Mouse (Mus musculus): ENCODE measurements at regions not wholly inside any gene's neighbourhood (a gene's known extent, or its start where the extent isn't known, plus 50 kb on each side); places are given as distances from the start of the nearest gene placed in this dataset.

GRCm38 (mm10) chr5:75805011-75805410 is 173.2 kb downstream of the Kdr start:
- no peak for TF ChIP-seq CTCF (IDR thresholded peaks at IDR 0.05)
- ChIA-PET POLR2A (no interaction called here), CTCF (no interaction called here)
- ATAC-seq (no peak), DNase-seq (ENCODE audit: low read depth, low spot score) (no peak)
- in situ Hi-C loops (cut with MboI; ENCODE audit: low pct_unique_long_range_greater_than_20kb), result no loop called here
- H3K27me3 ChIP-seq, result peaks cover 11% of the 10 kb centered on the region

DNA sequence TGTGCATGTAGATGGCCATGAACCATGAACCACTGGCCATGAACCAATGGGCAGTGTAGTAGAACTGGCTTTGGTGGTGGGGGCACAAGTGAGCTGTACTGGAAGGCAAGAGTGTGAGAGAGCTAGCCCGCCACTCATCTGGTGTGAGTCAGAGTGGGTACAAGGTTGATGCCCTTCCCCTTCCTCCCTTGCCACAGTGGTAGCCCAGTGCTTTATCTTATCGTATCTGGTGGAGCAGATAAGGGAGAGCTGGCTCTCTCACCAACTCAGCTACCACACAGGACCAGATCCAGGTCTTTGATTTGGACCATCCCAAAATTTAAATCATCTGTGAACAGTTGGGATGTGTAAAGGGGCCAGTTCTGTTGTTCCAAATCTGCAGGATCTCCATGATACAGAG is 173.9 kb downstream of the Kdr start:
- POLR2A ChIA-PET, result no interaction called here
- DNase-seq (ENCODE audit: low read depth, low spot score), result no peak
- peaks cover 13% of the 10 kb centered on the region for H3K27me3 ChIP-seq
- TF ChIP-seq CTCF (IDR thresholded peaks at IDR 0.05), result no peak
- in situ Hi-C loops (cut with MboI; ENCODE audit: low pct_unique_long_range_greater_than_20kb), result no loop called here
- CTCF ChIA-PET, result no interaction called here
- no peak for ATAC-seq

DNA sequence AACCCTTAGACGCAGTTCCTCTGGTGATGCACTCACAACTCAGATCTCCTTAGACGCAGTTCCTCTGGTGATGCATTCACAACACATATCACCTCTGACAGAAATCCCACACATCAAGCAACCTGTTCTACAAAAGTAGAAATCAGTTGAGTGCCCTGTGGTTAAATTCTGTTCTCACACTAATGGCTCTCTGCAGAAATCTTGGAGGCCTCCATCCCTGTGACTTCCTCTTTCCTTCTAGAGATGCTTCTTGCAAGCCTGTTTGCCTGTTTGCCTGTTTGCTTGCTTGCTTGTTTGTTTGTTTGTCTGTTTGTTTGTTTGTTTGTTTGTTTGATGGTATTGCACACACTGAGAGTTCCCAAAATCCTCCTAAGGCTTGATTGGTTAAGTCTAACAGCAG is 175.2 kb downstream of the Kdr start:
- CTCF ChIA-PET, result no interaction called here
- TF ChIP-seq CTCF (IDR thresholded peaks at IDR 0.05), result no peak
- in situ Hi-C loops (cut with MboI; ENCODE audit: low pct_unique_long_range_greater_than_20kb), result no loop called here
- POLR2A ChIA-PET, result no interaction called here
- DNase-seq (ENCODE audit: low read depth, low spot score) (no peak), ATAC-seq (no peak)
- peaks cover 13% of the 10 kb centered on the region for H3K27me3 ChIP-seq

DNA sequence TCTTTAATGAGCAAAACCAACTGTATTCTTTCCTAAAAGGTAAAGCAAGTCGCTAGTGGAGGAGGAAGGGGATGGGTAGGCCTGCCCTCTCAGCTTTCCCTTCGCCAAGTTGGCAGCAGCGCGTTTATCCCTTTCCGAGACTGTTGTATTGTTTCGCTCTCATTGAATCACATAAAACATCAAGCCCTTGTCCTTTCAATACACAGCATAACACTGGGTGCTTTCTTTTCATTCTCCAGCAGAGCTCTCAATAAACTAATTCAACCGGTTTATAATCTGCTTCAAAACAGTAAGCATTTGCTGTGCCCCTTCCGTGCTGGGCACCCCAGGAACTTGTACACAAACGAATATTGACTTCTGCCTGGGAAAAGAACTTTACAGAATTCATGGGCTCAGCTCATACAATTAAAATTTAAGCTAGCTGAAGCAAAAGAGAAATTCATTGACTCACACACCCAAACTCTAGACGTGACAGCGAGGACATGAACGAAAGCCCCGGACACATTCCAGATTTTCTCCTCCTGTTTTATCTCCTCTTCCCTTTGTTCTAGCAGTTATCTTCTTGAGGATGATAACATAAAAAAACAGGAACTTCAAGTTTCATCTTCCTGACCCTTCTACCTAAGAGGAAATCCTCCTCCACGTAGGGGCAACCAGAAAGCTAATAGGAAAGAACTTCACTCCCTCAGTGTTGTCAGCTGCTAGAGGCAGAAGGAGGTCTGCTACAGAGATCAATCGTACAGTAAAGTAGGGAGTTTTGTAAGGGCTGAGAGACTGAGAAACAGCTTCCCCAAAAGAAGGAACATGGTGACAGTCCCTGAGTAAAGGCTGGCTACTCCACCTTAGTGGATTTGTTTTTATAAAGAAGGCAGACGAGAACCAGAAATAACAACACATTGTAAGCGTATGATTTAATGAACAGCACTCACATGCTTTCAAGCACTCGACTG is 177.9 kb downstream of the Kdr start:
- CTCF ChIA-PET, result no interaction called here
- in situ Hi-C loops (cut with MboI; ENCODE audit: low pct_unique_long_range_greater_than_20kb), result no loop called here

GRCm38 (mm10) chr5:75799627-75800026 is 178.6 kb downstream of the Kdr start:
- peaks cover 3% of the 10 kb centered on the region for H3K27me3 ChIP-seq
- CTCF ChIA-PET, result no interaction called here
- TF ChIP-seq CTCF (IDR thresholded peaks at IDR 0.05), result no peak
- POLR2A ChIA-PET, result no interaction called here
- in situ Hi-C loops (cut with MboI; ENCODE audit: low pct_unique_long_range_greater_than_20kb), result no loop called here
- ATAC-seq (no peak), DNase-seq (ENCODE audit: low read depth, low spot score) (no peak)

More for the DNA sequence above, 177.9 kb downstream of the Kdr start:
- no peak for DNase-seq (ENCODE audit: low read depth, low spot score)
- no peak for ATAC-seq
- POLR2A ChIA-PET, result no interaction called here
- peaks cover 3% of the 10 kb centered on the region for H3K27me3 ChIP-seq
- TF ChIP-seq CTCF (IDR thresholded peaks at IDR 0.05), result no peak

DNA sequence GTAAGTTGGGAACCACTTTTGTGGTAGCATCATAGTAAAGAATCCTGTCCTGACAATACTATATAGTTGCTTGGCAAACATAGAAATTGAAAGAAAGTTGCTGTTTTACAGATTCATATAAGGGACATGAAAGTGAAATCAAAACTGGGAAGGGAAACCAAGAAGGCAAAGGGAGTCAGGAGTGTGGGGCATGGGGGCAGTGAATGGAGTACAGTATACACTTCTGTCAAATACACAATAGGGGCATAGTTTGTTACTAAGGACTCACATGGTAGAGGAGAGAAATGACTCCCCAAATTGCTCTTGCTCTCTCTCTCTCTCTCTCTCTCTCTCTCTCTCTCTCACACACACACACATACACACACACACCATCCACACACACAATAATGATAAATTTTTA is 185.1 kb downstream of the Kdr start:
- POLR2A ChIA-PET, result no interaction called here
- TF ChIP-seq CTCF (IDR thresholded peaks at IDR 0.05), result no peak
- no peaks in the 10 kb centered on the region for H3K27me3 ChIP-seq
- no peak for DNase-seq (ENCODE audit: low read depth, low spot score)
- in situ Hi-C loops (cut with MboI; ENCODE audit: low pct_unique_long_range_greater_than_20kb), result no loop called here
- no peak for ATAC-seq
- CTCF ChIA-PET, result no interaction called here

- in situ Hi-C loops (cut with MboI; ENCODE audit: low pct_unique_long_range_greater_than_20kb), result no loop called here
- H3K27me3 ChIP-seq, result no peaks in the 10 kb centered on the region
- ATAC-seq, result no peak
- no peak for TF ChIP-seq CTCF (IDR thresholded peaks at IDR 0.05)
- no peak for DNase-seq (ENCODE audit: low read depth, low spot score)
- POLR2A ChIA-PET, result no interaction called here
- CTCF ChIA-PET, result interaction anchor here (1.1 kb wide), 1 partner anchor 207 kb away, joined by 4 read pairs; no protein-coding TSS in a partner anchor
These were observed 186.5 kb downstream of the Kdr start for GRCm38 (mm10) chr5:75791738-75792137.

- ATAC-seq, result no peak
- ChIA-PET CTCF (no interaction called here), POLR2A (no interaction called here)
These were observed 190.2 kb downstream of the Kdr start for GRCm38 (mm10) chr5:75788087-75788486.

DNA sequence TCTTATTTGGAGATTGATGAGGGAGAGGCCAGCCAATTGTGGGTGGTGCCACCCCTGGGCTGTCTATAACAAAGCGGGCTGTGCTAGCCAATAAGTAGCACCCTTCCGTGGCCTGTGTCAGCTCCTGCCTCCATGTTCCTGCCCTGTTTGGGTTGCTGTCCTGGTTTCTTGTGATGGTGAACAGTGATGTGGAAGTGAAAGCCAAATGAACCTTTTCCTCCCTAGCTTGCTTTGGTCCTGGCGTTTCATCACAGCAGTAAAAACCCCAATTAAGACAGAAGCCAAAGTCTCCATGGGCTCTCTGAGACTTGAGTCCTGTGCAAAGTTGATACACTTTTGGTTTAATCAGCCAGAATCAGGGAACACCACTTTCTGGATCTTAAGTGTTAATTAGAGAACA is 192.1 kb downstream of the Kdr start:
- ChIA-PET CTCF (interaction anchor here (1.0 kb wide), 1 partner anchor 14 kb away, joined by 3 read pairs; no protein-coding TSS in a partner anchor), POLR2A (no interaction called here)
- TF ChIP-seq CTCF (IDR thresholded peaks at IDR 0.05), result no peak
- DNase-seq (ENCODE audit: low read depth, low spot score) (no peak), ATAC-seq (no peak)
- no peaks in the 10 kb centered on the region for H3K27me3 ChIP-seq
- in situ Hi-C loops (cut with MboI; ENCODE audit: low pct_unique_long_range_greater_than_20kb), result no loop called here

More at GRCm38 (mm10) chr5:75788087-75788486, 190.2 kb downstream of the Kdr start:
- TF ChIP-seq CTCF (IDR thresholded peaks at IDR 0.05), result no peak
- no peak for DNase-seq (ENCODE audit: low read depth, low spot score)
- H3K27me3 ChIP-seq, result no peaks in the 10 kb centered on the region
- in situ Hi-C loops (cut with MboI; ENCODE audit: low pct_unique_long_range_greater_than_20kb), result no loop called here

GRCm38 (mm10) chr5:75784998-75785593 is 193.2 kb downstream of the Kdr start:
- ChIA-PET CTCF (interaction anchor here (1.2 kb wide), 1 partner anchor 60 kb away, joined by 3 read pairs; no protein-coding TSS in a partner anchor), POLR2A (no interaction called here)
- in situ Hi-C loops (cut with MboI; ENCODE audit: low pct_unique_long_range_greater_than_20kb), result no loop called here
- H3K27me3 ChIP-seq, result no peaks in the 10 kb centered on the region
- DNase-seq (ENCODE audit: low read depth, low spot score) (no peak), ATAC-seq (no peak)
- no peak for TF ChIP-seq CTCF (IDR thresholded peaks at IDR 0.05)

DNA sequence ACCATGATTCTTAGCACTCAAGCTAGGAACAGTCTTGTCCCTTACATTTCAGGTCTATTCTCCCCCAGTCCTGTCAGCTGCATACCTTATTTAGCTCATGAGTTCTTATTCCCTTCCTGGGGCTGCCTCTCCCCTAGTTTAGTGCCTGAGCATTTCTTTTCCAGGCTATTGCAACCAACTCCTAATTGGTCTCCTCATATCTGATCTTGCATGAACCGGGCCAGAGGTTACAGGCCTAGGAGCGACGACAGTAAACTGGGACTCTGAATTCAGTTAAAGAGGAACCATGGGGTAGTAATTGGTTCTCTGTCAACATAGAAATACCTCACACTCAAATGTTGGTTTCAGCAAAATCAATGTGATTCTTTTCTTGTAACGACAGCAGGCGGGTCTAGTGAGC is 195.9 kb downstream of the Kit start:
- ChIA-PET POLR2A (no interaction called here), CTCF (no interaction called here)
- H3K27me3 ChIP-seq, result peaks cover 33% of the 10 kb centered on the region
- in situ Hi-C loops (cut with MboI; ENCODE audit: low pct_unique_long_range_greater_than_20kb), result no loop called here
- no peak for DNase-seq (ENCODE audit: low read depth, low spot score)
- no peak for TF ChIP-seq CTCF (IDR thresholded peaks at IDR 0.05)
- no peak for ATAC-seq

Data from Patski (cell line).